Mouse (Mus musculus): ENCODE data around the gene Crebzf. TPM values are rescaled to one million over a fixed set of nuclear protein-coding genes. Genes with fewer than 3 reads are reported as not detected.

The Crebzf gene
- polyA plus RNA-seq, 1 experiment from 2014 or later, result 47.4 TPM

DNA sequence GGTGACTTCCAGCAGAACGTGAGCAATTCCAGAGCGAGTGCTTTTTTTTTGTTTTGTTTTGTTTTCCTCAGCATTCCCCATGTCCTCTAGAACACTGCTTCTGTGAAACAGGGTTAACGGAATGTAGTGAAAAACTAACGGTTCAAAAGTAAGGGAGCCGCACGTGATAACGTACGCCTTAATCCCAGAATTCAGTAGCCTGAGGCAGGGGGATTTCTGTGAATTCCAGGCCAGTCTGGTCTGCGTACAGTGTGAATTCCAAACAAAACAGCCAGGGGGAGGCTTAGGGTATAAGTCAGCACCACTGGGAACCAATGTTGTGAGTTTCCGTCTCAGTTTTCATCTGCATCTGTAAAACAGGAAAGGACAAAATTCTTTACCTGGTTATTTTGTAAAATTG is 15.0 kb downstream of the Crebzf start:
- H3K4me3 ChIP-seq (ENCODE audit: low read depth, low read length), result peak overlapping the region; percentile 65

DNA sequence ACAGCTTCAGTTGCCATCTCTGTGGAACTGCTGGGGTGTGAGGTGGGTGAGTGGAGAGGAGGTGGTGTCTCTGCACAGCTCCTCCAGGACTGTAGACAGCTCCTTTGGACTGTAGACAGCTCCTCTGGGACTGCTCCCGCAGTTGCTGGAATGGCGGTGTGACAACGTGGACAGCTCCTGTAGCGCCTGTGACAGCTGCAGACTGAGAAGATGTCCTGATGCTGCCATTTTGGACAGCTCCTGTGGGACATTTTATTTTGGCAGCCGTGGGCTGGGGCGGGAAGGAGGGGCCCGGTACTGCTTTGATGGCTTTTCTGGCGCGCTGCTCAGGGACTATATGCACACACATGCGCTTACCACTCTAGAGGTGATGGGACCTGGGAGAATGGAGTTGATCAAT is 17.8 kb downstream of the Crebzf start:
- 36% methylated on average over 10 of the region's 10 CpGs for WGBS
- ATAC-seq (ENCODE audit: insufficient read depth) (no peak), DNase-seq (peak; percentile 46)

More for the DNA sequence above, 15.0 kb downstream of the Crebzf start:
- H3K27me3 ChIP-seq (ENCODE audit: insufficient read depth, low read length), result no peaks in the 10 kb centered on the region
- peak overlapping the region; percentile 76 for H3K4me2 ChIP-seq
- 0 out of 2 replicates have a peak, but pooled peaks have one; percentile 29 for TF ChIP-seq CTCF (IDR thresholded peaks at IDR 0.05; ENCODE audit: low read depth)
- H3K4me1 ChIP-seq (ENCODE audit: insufficient read depth), result no peaks in the 10 kb centered on the region
- no peaks in the 10 kb centered on the region for H3K9me3 ChIP-seq (ENCODE audit: low read depth, low read length)
- DNase-seq (peak; percentile 66), ATAC-seq (ENCODE audit: insufficient read depth) (peak; percentile 72)
- peaks cover 16% of the 10 kb centered on the region for H3K36me3 ChIP-seq (ENCODE audit: insufficient read depth)
- peak overlapping the region; percentile 61 for H3K9ac ChIP-seq
- WGBS, result 16% methylated on average over 10 of the region's 10 CpGs
- H3K27ac ChIP-seq (ENCODE audit: low read depth), result peak overlapping the region; percentile 83

GRCm38 (mm10) chr7:90460930-90461329 is 18.4 kb downstream of the Crebzf start:
- DNase-seq, result peak; percentile 29
- Histone ChIP-seq H3K27ac (ENCODE audit: low read depth) (no peak overlapping the region), H3K4me3 (ENCODE audit: low read depth, low read length) (no peak overlapping the region), H3K9me3 (ENCODE audit: low read depth, low read length) (no peaks in the 10 kb centered on the region), H3K4me1 (ENCODE audit: insufficient read depth) (no peaks in the 10 kb centered on the region), H3K36me3 (ENCODE audit: insufficient read depth) (no peaks in the 10 kb centered on the region), H3K9ac (no peak overlapping the region), H3K27me3 (ENCODE audit: insufficient read depth, low read length) (no peaks in the 10 kb centered on the region), H3K4me2 (peak overlapping the region; percentile 7; the same call in 1 of the 2 replicates)
- TF ChIP-seq CTCF (IDR thresholded peaks at IDR 0.05; ENCODE audit: low read depth), result peak; percentile 42
- 15% methylated on average over 14 of the region's 14 CpGs for WGBS
- no peak for ATAC-seq (ENCODE audit: insufficient read depth)

More for the DNA sequence above, 17.8 kb downstream of the Crebzf start:
- peak overlapping the region; percentile 7; the same call in 1 of the 2 replicates for H3K4me2 ChIP-seq
- H3K4me1 ChIP-seq (ENCODE audit: insufficient read depth), result no peaks in the 10 kb centered on the region
- TF ChIP-seq CTCF (IDR thresholded peaks at IDR 0.05; ENCODE audit: low read depth), result no peak
- H3K27ac ChIP-seq (ENCODE audit: low read depth), result no peak overlapping the region
- no peaks in the 10 kb centered on the region for H3K9me3 ChIP-seq (ENCODE audit: low read depth, low read length)
- no peaks in the 10 kb centered on the region for H3K27me3 ChIP-seq (ENCODE audit: insufficient read depth, low read length)
- H3K4me3 ChIP-seq (ENCODE audit: low read depth, low read length), result no peak overlapping the region
- no peaks in the 10 kb centered on the region for H3K36me3 ChIP-seq (ENCODE audit: insufficient read depth)
- H3K9ac ChIP-seq, result no peak overlapping the region

DNA sequence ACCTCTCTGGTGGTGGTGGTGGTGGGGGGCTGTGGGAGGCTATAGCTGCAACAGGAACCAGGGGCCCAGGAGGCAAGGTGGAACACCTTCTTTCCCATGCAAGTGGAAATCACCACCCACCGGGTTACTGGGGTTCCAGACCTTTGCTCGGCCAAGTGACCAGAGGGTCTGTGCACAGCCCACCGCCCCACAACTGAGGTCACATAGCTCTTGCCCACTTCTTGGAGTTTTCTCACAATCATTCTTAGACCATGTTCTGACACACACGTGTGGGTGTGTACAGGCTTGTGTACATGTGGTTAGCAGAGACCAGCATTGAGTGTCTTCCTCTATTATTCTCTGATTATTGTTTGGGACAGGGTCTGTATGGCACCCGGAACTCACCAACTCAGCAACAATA is 18.9 kb downstream of the Crebzf start:
- Histone ChIP-seq H3K9ac (no peak overlapping the region), H3K4me2 (no peak overlapping the region), H3K27me3 (ENCODE audit: insufficient read depth, low read length) (no peaks in the 10 kb centered on the region), H3K27ac (ENCODE audit: low read depth) (no peak overlapping the region), H3K9me3 (ENCODE audit: low read depth, low read length) (no peaks in the 10 kb centered on the region), H3K4me1 (ENCODE audit: insufficient read depth) (no peaks in the 10 kb centered on the region), H3K36me3 (ENCODE audit: insufficient read depth) (no peaks in the 10 kb centered on the region), H3K4me3 (ENCODE audit: low read depth, low read length) (no peak overlapping the region)
- DNase-seq, result no peak
- no peak for ATAC-seq (ENCODE audit: insufficient read depth)
- no peak for TF ChIP-seq CTCF (IDR thresholded peaks at IDR 0.05; ENCODE audit: low read depth)
- 93% methylated on average over 5 of the region's 5 CpGs for WGBS

DNA sequence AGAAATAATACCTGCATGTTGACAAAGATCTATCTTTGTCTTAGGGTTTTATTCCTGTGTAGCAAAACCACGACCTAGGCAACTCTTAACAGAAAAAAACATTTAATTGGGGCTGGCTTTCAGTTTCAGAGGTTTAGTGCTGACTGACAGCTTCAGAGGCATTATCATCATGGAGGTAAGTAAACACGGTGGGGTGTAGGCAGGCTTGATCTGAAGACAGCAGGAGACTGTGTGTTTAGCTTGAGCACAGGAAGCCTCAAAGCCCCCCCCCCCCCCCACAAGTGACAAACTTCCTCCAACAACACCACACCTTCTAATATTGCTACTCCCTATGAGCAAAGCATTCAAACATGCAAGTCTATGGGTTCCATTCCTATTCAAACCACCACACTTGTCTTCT is 31.0 kb downstream of the Crebzf start:
- Histone ChIP-seq H3K4me3 (ENCODE audit: low read depth, low read length) (no peak overlapping the region), H3K36me3 (ENCODE audit: insufficient read depth) (peaks cover 16% of the 10 kb centered on the region), H3K4me1 (ENCODE audit: insufficient read depth) (no peaks in the 10 kb centered on the region), H3K9me3 (ENCODE audit: low read depth, low read length) (no peaks in the 10 kb centered on the region), H3K9ac (no peak overlapping the region), H3K27me3 (ENCODE audit: insufficient read depth, low read length) (peaks cover 5% of the 10 kb centered on the region; the same call in 1 of the 2 replicates), H3K4me2 (no peak overlapping the region), H3K27ac (ENCODE audit: low read depth) (no peak overlapping the region)
- 58% methylated on average over 2 of the region's 2 CpGs for WGBS
- TF ChIP-seq CTCF (IDR thresholded peaks at IDR 0.05; ENCODE audit: low read depth), result no peak
- ATAC-seq (ENCODE audit: insufficient read depth) (no peak), DNase-seq (no peak)

- Histone ChIP-seq H3K36me3 (ENCODE audit: insufficient read depth) (no peaks in the 10 kb centered on the region), H3K4me3 (ENCODE audit: low read depth, low read length) (peak within 1 kb of the TSS; percentile 54), H3K27me3 (ENCODE audit: insufficient read depth, low read length) (peaks cover 5% of the 10 kb centered on the region; the same call in 1 of the 2 replicates), H3K9me3 (ENCODE audit: low read depth, low read length) (no peaks in the 10 kb centered on the region), H3K4me2 (peak within 1 kb of the TSS; percentile 93), H3K9ac (peak within 1 kb of the TSS; percentile 67), H3K27ac (ENCODE audit: low read depth) (peak within 1 kb of the TSS; percentile 67), H3K4me1 (ENCODE audit: insufficient read depth) (no peaks in the 10 kb centered on the region)
- TF ChIP-seq CTCF (IDR thresholded peaks at IDR 0.05; ENCODE audit: low read depth), result no peak
- under 1% methylated on average over 36 of the region's 36 CpGs for WGBS
- peak; percentile 99 for DNase-seq
- ATAC-seq (ENCODE audit: insufficient read depth), result peak; percentile 100
These were observed 33.3 kb downstream of the Crebzf start, which contains the start of gene Tmem126b for GRCm38 (mm10) chr7:90475793-90476312. Gene Tmem126b (minus strand): TSS chr7:90476001.

GRCm38 (mm10) chr7:90476313-90477245 is 34.0 kb downstream of the Crebzf start, which contains the start of gene Dlg2:
Gene Dlg2 (plus strand): TSS chr7:90476672.
- WGBS, result under 1% methylated on average over 32 of the region's 32 CpGs
- Histone ChIP-seq H3K36me3 (ENCODE audit: insufficient read depth) (no peaks in the 10 kb centered on the region), H3K27me3 (ENCODE audit: insufficient read depth, low read length) (peaks cover 5% of the 10 kb centered on the region; the same call in 1 of the 2 replicates), H3K4me2 (peak within 1 kb of the TSS; percentile 93), H3K27ac (ENCODE audit: low read depth) (peak within 1 kb of the TSS; percentile 67), H3K4me3 (ENCODE audit: low read depth, low read length) (peak within 1 kb of the TSS; percentile 54), H3K4me1 (ENCODE audit: insufficient read depth) (no peaks in the 10 kb centered on the region), H3K9ac (peak within 1 kb of the TSS; percentile 67), H3K9me3 (ENCODE audit: low read depth, low read length) (no peaks in the 10 kb centered on the region)
- ATAC-seq (ENCODE audit: insufficient read depth), result no peak
- no peak for TF ChIP-seq CTCF (IDR thresholded peaks at IDR 0.05; ENCODE audit: low read depth)
- DNase-seq, result peak; percentile 6
